Mouse (Mus musculus) forebrain, postnatal 0 days (tissue): ENCODE results near the gene Ctc1. TPM values are rescaled to one million over a fixed set of nuclear protein-coding genes. Genes with fewer than 3 reads are reported as not detected.
A peak's percentile ranks its signal among the peaks of the same experiment; 100 is the strongest.

Experiments used
- ATAC-seq: fragments of 200-750 bp; cut with Nextera tagmentation; 2 replicates; pipeline ENCODE4 v1.8.0; 2017; ENCODE audit warnings: mild to moderate bottlenecking, moderate library complexity
- DNase-seq: peaks from one replicate; pipeline ENCODE4 v3.0.0-alpha.2; 2015
- H3K27ac ChIP-seq: fragments of 300-500 bp; sonication (generic); 2 replicates; pipeline ENCODE4 v1.5.1; 2014; ENCODE audit warnings: low read depth, mild to moderate bottlenecking, antibody characterized with exemption, low read length, moderate library complexity, mixed read lengths
- H3K27me3 ChIP-seq: fragments of 300-500 bp; sonication (generic); 2 replicates; pipeline ENCODE4 v1.6.1; 2014; ENCODE audit warnings: mild to moderate bottlenecking, low read length, mixed read lengths; ENCODE audit not compliant: insufficient read depth
- H3K36me3 ChIP-seq: fragments of 300-500 bp; sonication (generic); 2 replicates; pipeline ENCODE4 v1.6.1; 2014; ENCODE audit warnings: mild to moderate bottlenecking, moderate library complexity; ENCODE audit not compliant: insufficient read depth
- H3K4me1 ChIP-seq: fragments of 300-500 bp; sonication (generic); 2 replicates; pipeline ENCODE4 v1.6.1; 2014; ENCODE audit warnings: antibody characterized with exemption; ENCODE audit not compliant: insufficient read depth
- H3K4me2 ChIP-seq: fragments of 300-500 bp; sonication (generic); 2 replicates; pipeline ENCODE4 v1.6.1; 2014; ENCODE audit warnings: low read depth, mild to moderate bottlenecking, moderate library complexity
- H3K4me3 ChIP-seq: fragments of 300-500 bp; sonication (generic); 2 replicates; pipeline ENCODE4 v1.5.1; 2014; ENCODE audit warnings: low read depth, low read length, mixed read lengths
- H3K9ac ChIP-seq: fragments of 300-500 bp; sonication (generic); 2 replicates; pipeline ENCODE4 v1.6.1; 2014; ENCODE audit warnings: mild to moderate bottlenecking
- H3K9me3 ChIP-seq: fragments of 300-500 bp; sonication (generic); 2 replicates; pipeline ENCODE4 v1.6.1; 2016; ENCODE audit warnings: low read length
- CTCF ChIP-seq: sonication (generic); IDR thresholded peaks from 2 replicates; pipeline ENCODE4 v1.5.1; 2016; ENCODE audit warnings: antibody characterized with exemption, control low read depth, low read depth
- WGBS: fragments of 180-500 bp; shearing (Covaris S2); extraction: QIAGEN DNeasy Blood & Tissue Kit; methylation state at CpG from one replicate; pipeline ENCODE4 v1.1.7; 2014; 5-methylcytosine and 5-hydroxymethylcytosine counted together
- polyA plus RNA-seq: library from polyadenylated mRNA; unstranded; fragments of >200 nt; fragmentation: Nextera tagmentation; extraction: Ambion mirVana; gene quantifications from 2 replicates; pipeline ENCODE4 v1.2.1, GENCODE M21; 2015
- total RNA-seq: library from RNA; depleted of rRNA; stranded (reverse); fragments of >200 nt; gene quantifications from 2 replicates; pipeline ENCODE4 v1.2.3, GENCODE M21; 2014

The Ctc1 gene
- total and polyA plus RNA-seq, 2 experiments from 2014 or later = 47.1 to 63.6 TPM

- peak overlapping the region; percentile 66 for H3K9ac ChIP-seq
- H3K4me1 ChIP-seq = peaks cover 9% of the 10 kb centered on the region
- H3K9me3 ChIP-seq = no peaks in the 10 kb centered on the region
- no peaks in the 10 kb centered on the region for H3K27me3 ChIP-seq
- peak overlapping the region; percentile 77 for H3K27ac ChIP-seq
- H3K4me3 ChIP-seq = peak overlapping the region; percentile 69
- peak; percentile 28; the same call in 1 of the 2 replicates for ATAC-seq
- no peaks in the 10 kb centered on the region for H3K36me3 ChIP-seq
- H3K4me2 ChIP-seq = peak overlapping the region; percentile 85
- no peak for TF ChIP-seq CTCF
- 1% methylated on average over 31 of the region's 31 CpGs for WGBS
- DNase-seq = peak; percentile 91
Observed at GRCm38 (mm10) chr11:69063413-69064201, 47.9 kb downstream of the Ctc1 start.

GRCm38 (mm10) chr11:69064259-69065133, 48.8 kb downstream of the Ctc1 start:
- Histone ChIP-seq H3K4me1 (peaks cover 9% of the 10 kb centered on the region), H3K36me3 (no peaks in the 10 kb centered on the region), H3K4me3 (peak overlapping the region; percentile 69), H3K4me2 (peak overlapping the region; percentile 85), H3K9ac (peak overlapping the region; percentile 66), H3K9me3 (no peaks in the 10 kb centered on the region), H3K27ac (no peak overlapping the region), H3K27me3 (no peaks in the 10 kb centered on the region)
- TF ChIP-seq CTCF = no peak
- WGBS = 55% methylated on average over 9 of the region's 9 CpGs
- DNase-seq (no peak), ATAC-seq (no peak)

GRCm38 (mm10) chr11:69065394-69065925, 49.7 kb downstream of the Ctc1 start:
- H3K4me1 ChIP-seq = peaks cover 9% of the 10 kb centered on the region
- no peaks in the 10 kb centered on the region for H3K36me3 ChIP-seq
- ATAC-seq = no peak
- H3K4me3 ChIP-seq = no peak overlapping the region
- no peak overlapping the region for H3K27ac ChIP-seq
- no peak for DNase-seq
- TF ChIP-seq CTCF = no peak
- H3K9ac ChIP-seq = no peak overlapping the region
- H3K9me3 ChIP-seq = no peaks in the 10 kb centered on the region
- WGBS = 57% methylated on average over 3 of the region's 3 CpGs
- peak overlapping the region; percentile 80; the same call in 1 of the 2 replicates for H3K4me2 ChIP-seq
- H3K27me3 ChIP-seq = no peaks in the 10 kb centered on the region

- Histone ChIP-seq H3K27ac (0 out of 2 replicates have a peak overlapping the region, but pooled peaks have one; percentile 24), H3K9ac (peak overlapping the region; percentile 43), H3K27me3 (no peaks in the 10 kb centered on the region), H3K4me3 (peak overlapping the region; percentile 41), H3K4me1 (peaks cover 7% of the 10 kb centered on the region), H3K9me3 (no peaks in the 10 kb centered on the region), H3K36me3 (no peaks in the 10 kb centered on the region), H3K4me2 (peak overlapping the region; percentile 80)
- no peak for TF ChIP-seq CTCF
- ATAC-seq (no peak), DNase-seq (peak; percentile 65)
- 1% methylated on average over 29 of the region's 29 CpGs for WGBS
Observed at GRCm38 (mm10) chr11:69066163-69066861, 50.6 kb downstream of the Ctc1 start.

- 11% methylated on average over 8 of the region's 8 CpGs for WGBS
- H3K36me3 ChIP-seq = no peaks in the 10 kb centered on the region
- DNase-seq (peak; percentile 93), ATAC-seq (no peak)
- peak overlapping the region; percentile 80 for H3K4me2 ChIP-seq
- no peak overlapping the region for H3K27ac ChIP-seq
- no peaks in the 10 kb centered on the region for H3K27me3 ChIP-seq
- no peaks in the 10 kb centered on the region for H3K9me3 ChIP-seq
- H3K4me3 ChIP-seq = peak overlapping the region; percentile 41
- H3K4me1 ChIP-seq = peaks cover 7% of the 10 kb centered on the region; the same call in 1 of the 2 replicates
- TF ChIP-seq CTCF = peak; percentile 89
- no peak overlapping the region for H3K9ac ChIP-seq
Observed at GRCm38 (mm10) chr11:69066956-69067355, 51.2 kb downstream of the Ctc1 start.

- Histone ChIP-seq H3K27me3 (no peaks in the 10 kb centered on the region), H3K9ac (no peak overlapping the region), H3K4me1 (peaks cover 12% of the 10 kb centered on the region), H3K27ac (no peak overlapping the region), H3K4me2 (no peak overlapping the region), H3K4me3 (no peak overlapping the region), H3K36me3 (no peaks in the 10 kb centered on the region), H3K9me3 (no peaks in the 10 kb centered on the region)
- no peak for TF ChIP-seq CTCF
- no peak for DNase-seq
- ATAC-seq = no peak
- WGBS = 62% methylated on average over 6 of the region's 6 CpGs
Observed at GRCm38 (mm10) chr11:69067601-69068000, 51.9 kb downstream of the Ctc1 start.
